Mouse (Mus musculus): ENCODE data around the gene Sorcs2. TPM values are rescaled to one million over a fixed set of nuclear protein-coding genes. Genes with fewer than 3 reads are reported as not detected.
A peak's percentile ranks its signal among the peaks of the same experiment; 100 is the strongest.

Sorcs2 gene
- polyA plus RNA-seq, 1 experiment from 2014 or later: 11.5 TPM

- Histone ChIP-seq H3K9ac (no peak overlapping the region), H3K27me3 (ENCODE audit: control insufficient read depth, insufficient read depth, low read length) (no peaks in the 10 kb centered on the region), H3K4me1 (replicated peaks; ENCODE audit: control insufficient read depth, insufficient read depth, low read length) (peaks cover 15% of the 10 kb centered on the region), H3K27ac (no peak overlapping the region), H3K9me3 (ENCODE audit: control insufficient read depth, low read length) (no peaks in the 10 kb centered on the region), H3K36me3 (replicated peaks; ENCODE audit: control insufficient read depth, insufficient read depth) (no peaks in the 10 kb centered on the region), H3K4me3 (replicated peaks; ENCODE audit: low read length) (no peak overlapping the region), H3K4me2 (replicated peaks) (no peak overlapping the region)
- ATAC-seq (ENCODE audit: low FRiP score) (no peak), DNase-seq (ENCODE audit: low spot score) (no peak)
- WGBS: 79% methylated on average over 6 of the region's 6 CpGs
Observed at GRCm38 (mm10) chr5:36379938-36380511, 17.9 kb downstream of the Sorcs2 start.

GRCm38 (mm10) chr5:36378370-36378738 is 19.6 kb downstream of the Sorcs2 start:
- H3K9me3 ChIP-seq (ENCODE audit: control insufficient read depth, low read length): no peaks in the 10 kb centered on the region
- H3K4me3 ChIP-seq (replicated peaks; ENCODE audit: low read length): no peak overlapping the region
- no peak overlapping the region for H3K4me2 ChIP-seq (replicated peaks)
- ATAC-seq (ENCODE audit: low FRiP score) (no peak), DNase-seq (ENCODE audit: low spot score) (no peak)
- H3K27ac ChIP-seq: no peak overlapping the region
- H3K4me1 ChIP-seq (replicated peaks; ENCODE audit: control insufficient read depth, insufficient read depth, low read length): peaks cover 25% of the 10 kb centered on the region
- H3K36me3 ChIP-seq (replicated peaks; ENCODE audit: control insufficient read depth, insufficient read depth): no peaks in the 10 kb centered on the region
- WGBS: 94% methylated on average over 2 of the region's 2 CpGs
- H3K9ac ChIP-seq: no peak overlapping the region
- H3K27me3 ChIP-seq (ENCODE audit: control insufficient read depth, insufficient read depth, low read length): no peaks in the 10 kb centered on the region

GRCm38 (mm10) chr5:36377456-36378369 is 20.2 kb downstream of the Sorcs2 start:
- H3K27me3 ChIP-seq (ENCODE audit: control insufficient read depth, insufficient read depth, low read length): no peaks in the 10 kb centered on the region
- no peaks in the 10 kb centered on the region for H3K36me3 ChIP-seq (replicated peaks; ENCODE audit: control insufficient read depth, insufficient read depth)
- no peak overlapping the region for H3K4me3 ChIP-seq (replicated peaks; ENCODE audit: low read length)
- DNase-seq (ENCODE audit: low spot score) (no peak), ATAC-seq (ENCODE audit: low FRiP score) (no peak)
- no peaks in the 10 kb centered on the region for H3K9me3 ChIP-seq (ENCODE audit: control insufficient read depth, low read length)
- H3K4me1 ChIP-seq (replicated peaks; ENCODE audit: control insufficient read depth, insufficient read depth, low read length): peaks cover 27% of the 10 kb centered on the region
- H3K9ac ChIP-seq: no peak overlapping the region
- 88% methylated on average over 8 of the region's 8 CpGs for WGBS
- H3K4me2 ChIP-seq (replicated peaks): no peak overlapping the region
- H3K27ac ChIP-seq: no peak overlapping the region

- H3K9ac ChIP-seq: no peak overlapping the region
- no peaks in the 10 kb centered on the region for H3K9me3 ChIP-seq (ENCODE audit: control insufficient read depth, low read length)
- ATAC-seq (ENCODE audit: low FRiP score) (no peak), DNase-seq (ENCODE audit: low spot score) (no peak)
- H3K4me3 ChIP-seq (replicated peaks; ENCODE audit: low read length): no peak overlapping the region
- no peak overlapping the region for H3K4me2 ChIP-seq (replicated peaks)
- H3K36me3 ChIP-seq (replicated peaks; ENCODE audit: control insufficient read depth, insufficient read depth): no peaks in the 10 kb centered on the region
- WGBS: 45% methylated on average over 8 of the region's 8 CpGs
- peaks cover 27% of the 10 kb centered on the region for H3K4me1 ChIP-seq (replicated peaks; ENCODE audit: control insufficient read depth, insufficient read depth, low read length)
- H3K27ac ChIP-seq: no peak overlapping the region
- no peaks in the 10 kb centered on the region for H3K27me3 ChIP-seq (ENCODE audit: control insufficient read depth, insufficient read depth, low read length)
Observed at GRCm38 (mm10) chr5:36375886-36376285, 22.1 kb downstream of the Sorcs2 start.

- Histone ChIP-seq H3K27ac (no peak overlapping the region), H3K9ac (no peak overlapping the region), H3K4me2 (replicated peaks) (no peak overlapping the region), H3K9me3 (ENCODE audit: control insufficient read depth, low read length) (no peaks in the 10 kb centered on the region), H3K4me3 (replicated peaks; ENCODE audit: low read length) (no peak overlapping the region), H3K27me3 (ENCODE audit: control insufficient read depth, insufficient read depth, low read length) (no peaks in the 10 kb centered on the region), H3K36me3 (replicated peaks; ENCODE audit: control insufficient read depth, insufficient read depth) (no peaks in the 10 kb centered on the region), H3K4me1 (replicated peaks; ENCODE audit: control insufficient read depth, insufficient read depth, low read length) (peaks cover 35% of the 10 kb centered on the region)
- WGBS: 54% methylated on average over 19 of the region's 19 CpGs
- ATAC-seq (ENCODE audit: low FRiP score) (no peak), DNase-seq (ENCODE audit: low spot score) (no peak)
Observed at GRCm38 (mm10) chr5:36374221-36375050, 23.5 kb downstream of the Sorcs2 start.

- no peak for DNase-seq (ENCODE audit: low spot score)
- Histone ChIP-seq H3K9ac (no peak overlapping the region), H3K4me2 (replicated peaks) (no peak overlapping the region), H3K9me3 (ENCODE audit: control insufficient read depth, low read length) (no peaks in the 10 kb centered on the region), H3K27ac (no peak overlapping the region), H3K36me3 (replicated peaks; ENCODE audit: control insufficient read depth, insufficient read depth) (no peaks in the 10 kb centered on the region), H3K27me3 (ENCODE audit: control insufficient read depth, insufficient read depth, low read length) (no peaks in the 10 kb centered on the region), H3K4me1 (replicated peaks; ENCODE audit: control insufficient read depth, insufficient read depth, low read length) (peaks cover 41% of the 10 kb centered on the region), H3K4me3 (replicated peaks; ENCODE audit: low read length) (no peak overlapping the region)
- WGBS: 36% methylated on average over 11 of the region's 11 CpGs
- ATAC-seq (ENCODE audit: low FRiP score): no peak
Observed at GRCm38 (mm10) chr5:36373246-36373891, 24.6 kb downstream of the Sorcs2 start.

GRCm38 (mm10) chr5:36371731-36372130 is 26.2 kb downstream of the Sorcs2 start:
- Histone ChIP-seq H3K27me3 (ENCODE audit: control insufficient read depth, insufficient read depth, low read length) (no peaks in the 10 kb centered on the region), H3K9ac (no peak overlapping the region), H3K4me3 (replicated peaks; ENCODE audit: low read length) (no peak overlapping the region), H3K27ac (no peak overlapping the region), H3K4me2 (replicated peaks) (no peak overlapping the region), H3K9me3 (ENCODE audit: control insufficient read depth, low read length) (no peaks in the 10 kb centered on the region), H3K4me1 (replicated peaks; ENCODE audit: control insufficient read depth, insufficient read depth, low read length) (peaks cover 44% of the 10 kb centered on the region), H3K36me3 (replicated peaks; ENCODE audit: control insufficient read depth, insufficient read depth) (no peaks in the 10 kb centered on the region)
- 74% methylated on average over 5 of the region's 5 CpGs for WGBS
- DNase-seq (ENCODE audit: low spot score) (no peak), ATAC-seq (ENCODE audit: low FRiP score) (no peak)

GRCm38 (mm10) chr5:36369261-36369684 is 28.7 kb downstream of the Sorcs2 start:
- ATAC-seq (ENCODE audit: low FRiP score) (peak; percentile 61; the same call in 1 of the 2 replicates), DNase-seq (ENCODE audit: low spot score) (no peak)
- Histone ChIP-seq H3K4me2 (replicated peaks) (no peak overlapping the region), H3K9ac (no peak overlapping the region), H3K27me3 (ENCODE audit: control insufficient read depth, insufficient read depth, low read length) (no peaks in the 10 kb centered on the region), H3K27ac (no peak overlapping the region), H3K9me3 (ENCODE audit: control insufficient read depth, low read length) (no peaks in the 10 kb centered on the region), H3K36me3 (replicated peaks; ENCODE audit: control insufficient read depth, insufficient read depth) (no peaks in the 10 kb centered on the region), H3K4me1 (replicated peaks; ENCODE audit: control insufficient read depth, insufficient read depth, low read length) (peaks cover 33% of the 10 kb centered on the region), H3K4me3 (replicated peaks; ENCODE audit: low read length) (no peak overlapping the region)
- WGBS: 40% methylated on average over 1 of the region's 1 CpGs

Measured in hindbrain, embryonic 14.5 days (tissue).